Mouse (Mus musculus): Measurements from ENCODE around the gene Aste1.

The Aste1 gene

GRCm38 (mm10) chr9:105395218-105395627, at the start of gene Aste1, which contains the start of gene Nek11:
Gene Aste1 (plus strand): TSS chr9:105395392.
Gene Nek11 (minus strand): TSS chr9:105395524.
- peak; percentile 90 for DNase-seq (ENCODE audit: extremely low spot score)

DNA sequence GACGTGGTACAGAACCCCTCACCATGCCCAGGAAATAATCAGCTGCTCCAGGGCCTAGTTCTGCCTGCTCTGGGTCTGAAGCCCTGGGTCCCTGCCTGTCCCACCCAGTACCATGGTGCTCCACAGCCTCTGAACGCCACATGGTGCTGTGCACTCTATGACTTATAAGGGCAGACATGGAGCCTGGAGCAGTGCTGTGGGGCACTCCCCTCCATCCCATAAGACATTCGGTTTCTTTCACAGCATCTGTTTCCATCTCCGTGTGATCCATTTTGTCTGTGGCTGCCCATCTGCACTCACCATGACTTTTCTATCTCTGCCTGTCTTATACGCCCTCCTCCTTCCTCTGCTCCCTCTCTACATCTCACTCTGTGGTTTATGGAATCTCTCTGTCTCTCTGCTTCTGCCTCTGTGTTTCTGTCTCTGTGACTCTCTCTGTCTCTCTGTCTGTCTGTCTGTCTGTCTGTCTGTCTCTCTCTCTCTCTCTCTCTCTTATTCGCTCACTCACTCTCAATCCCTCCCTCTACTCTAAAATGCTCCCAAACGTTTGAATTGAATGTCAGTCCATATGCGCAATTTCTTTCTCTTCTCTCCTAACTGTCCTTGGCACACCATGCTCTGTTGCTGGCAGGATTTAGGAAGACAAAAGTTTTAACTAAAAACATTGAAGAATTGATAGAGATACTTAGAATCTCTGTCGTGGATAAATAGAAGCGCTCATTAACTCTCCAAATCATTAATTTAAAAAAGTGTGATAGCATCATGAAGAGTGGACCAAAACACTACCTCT, 46.8 kb upstream of the Aste1 start:
- DNase-seq (ENCODE audit: extremely low spot score), result no peak

GRCm38 (mm10) chr9:105349034-105349433, 46.2 kb upstream of the Aste1 start:
- no peak for DNase-seq (ENCODE audit: extremely low spot score)

DNA sequence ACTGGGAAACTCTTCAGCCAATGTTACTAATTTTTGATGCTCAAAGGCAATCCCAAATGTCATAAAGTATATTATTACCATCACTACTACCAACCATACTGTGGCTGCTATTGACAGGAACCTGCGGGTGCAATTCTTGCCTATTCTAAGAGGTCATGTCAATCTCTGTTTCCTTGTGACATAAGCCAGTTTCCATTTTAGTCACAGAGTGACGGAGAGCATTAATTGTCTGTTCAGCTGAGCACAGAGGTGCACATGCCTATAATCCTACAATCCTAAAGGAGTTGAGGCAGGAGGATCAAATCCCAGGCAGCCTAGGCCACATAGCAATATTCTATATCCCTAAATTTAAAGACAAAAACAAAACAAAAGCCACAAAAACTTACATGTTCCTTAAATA, 33.0 kb upstream of the Aste1 start:
- no peak for DNase-seq (ENCODE audit: extremely low spot score)

GRCm38 (mm10) chr9:105363520-105364231, 31.5 kb upstream of the Aste1 start:
- DNase-seq (ENCODE audit: extremely low spot score), result no peak

DNA sequence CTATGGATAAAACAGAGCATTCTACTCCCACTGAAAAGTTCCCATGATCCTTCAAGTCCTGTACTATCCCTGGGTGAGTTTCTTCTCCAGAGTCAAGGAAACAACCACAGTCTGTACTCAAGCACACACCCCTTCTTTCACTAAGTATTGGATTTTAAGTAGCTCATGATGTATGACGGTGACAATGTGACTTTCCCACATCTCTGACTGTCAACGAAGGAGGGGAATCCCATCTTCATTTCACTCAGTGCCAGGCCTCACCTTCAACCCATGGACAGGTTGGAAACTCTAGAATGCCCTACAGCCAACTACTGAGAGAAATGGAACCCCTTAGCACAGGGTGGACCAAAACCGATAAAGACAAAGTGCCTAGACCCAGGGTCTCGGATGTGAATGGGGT, 29.0 kb upstream of the Aste1 start:
- no peak for DNase-seq (ENCODE audit: extremely low spot score)

GRCm38 (mm10) chr9:105368605-105369004, 26.6 kb upstream of the Aste1 start:
- no peak for DNase-seq (ENCODE audit: extremely low spot score)

GRCm38 (mm10) chr9:105374361-105374760, 20.8 kb upstream of the Aste1 start:
- DNase-seq (ENCODE audit: extremely low spot score), result no peak

- DNase-seq (ENCODE audit: extremely low spot score), result no peak
Observed at GRCm38 (mm10) chr9:105376411-105376810, 18.8 kb upstream of the Aste1 start.

DNA sequence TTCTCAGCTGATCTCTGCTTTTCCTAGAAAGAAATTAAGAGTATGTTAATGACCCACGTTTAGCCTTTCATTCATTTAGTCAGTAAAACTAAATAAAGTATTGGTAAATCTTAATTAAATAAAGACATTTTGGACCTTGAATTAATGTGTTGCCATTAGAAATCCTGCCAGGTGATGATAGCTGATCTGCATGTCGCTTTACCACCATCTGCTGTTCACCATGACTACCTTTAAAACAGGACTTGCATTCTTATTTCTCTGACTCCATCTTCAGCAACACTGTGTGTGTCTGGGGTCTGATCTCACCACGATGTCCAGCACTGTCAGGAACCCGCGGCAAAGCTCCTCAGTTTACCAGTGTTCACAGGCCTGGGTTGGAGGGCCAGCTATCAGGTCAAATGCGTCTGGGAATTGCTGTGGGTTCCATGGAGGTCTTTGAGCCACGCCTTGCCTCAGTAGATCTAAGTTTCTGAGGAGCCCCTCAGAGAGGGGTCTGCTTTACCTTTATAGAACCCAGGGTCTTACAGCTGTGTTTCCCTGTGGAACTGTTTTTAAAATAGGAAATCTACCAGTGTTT, 18.1 kb upstream of the Aste1 start:
- no peak for DNase-seq (ENCODE audit: extremely low spot score)

GRCm38 (mm10) chr9:105377622-105378021, 17.6 kb upstream of the Aste1 start:
- no peak for DNase-seq (ENCODE audit: extremely low spot score)

- DNase-seq (ENCODE audit: extremely low spot score), result no peak
Observed at GRCm38 (mm10) chr9:105379533-105380145, 15.6 kb upstream of the Aste1 start.

DNA sequence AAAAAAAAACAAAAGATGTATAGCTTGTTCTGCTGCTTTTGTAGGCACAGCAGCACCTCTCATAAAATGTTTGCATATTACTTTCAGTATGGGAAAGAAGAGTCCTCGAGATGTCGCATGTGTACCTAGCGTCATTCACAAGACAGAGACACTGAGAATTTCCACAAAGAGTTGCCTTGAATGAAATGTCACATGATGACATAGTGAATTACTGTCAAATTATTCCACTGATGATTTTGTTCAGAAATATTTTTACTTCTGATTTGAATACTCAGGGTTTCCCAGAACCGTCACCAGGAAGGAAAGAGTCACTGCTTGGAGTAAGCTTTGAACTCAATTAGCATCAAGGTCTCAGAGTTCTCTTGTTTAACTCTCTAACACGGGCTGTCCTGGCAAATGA, 7.8 kb upstream of the Aste1 start:
- DNase-seq (ENCODE audit: extremely low spot score), result no peak

DNA sequence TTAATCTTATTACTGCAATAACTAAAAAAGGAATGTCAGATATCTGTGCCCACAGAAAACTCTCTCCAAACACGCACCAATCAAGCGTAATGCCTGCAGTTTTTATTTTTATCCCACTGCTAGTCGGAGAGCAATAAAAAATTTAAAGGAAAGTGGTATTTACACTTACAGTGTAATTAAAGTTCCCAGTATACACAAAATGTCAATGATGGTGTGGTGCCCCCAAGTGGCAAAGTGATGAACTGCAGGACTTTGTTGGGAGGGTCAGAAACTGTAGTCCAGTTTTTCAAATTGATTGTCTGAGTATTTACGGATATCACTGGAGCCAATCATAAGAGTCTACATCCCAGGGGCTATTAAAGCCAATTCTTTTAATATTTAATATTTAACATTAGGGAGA, 5.9 kb upstream of the Aste1 start:
- peak; percentile 65 for DNase-seq (ENCODE audit: extremely low spot score)

GRCm38 (mm10) chr9:105390616-105391015, 4.6 kb upstream of the Aste1 start:
- DNase-seq (ENCODE audit: extremely low spot score), result no peak

GRCm38 (mm10) chr9:105394720-105395119, 472 bp upstream of the Aste1 start:
- no peak for DNase-seq (ENCODE audit: extremely low spot score)

- DNase-seq (ENCODE audit: extremely low spot score), result no peak
Observed at GRCm38 (mm10) chr9:105408549-105408948, 13.4 kb downstream of the Aste1 start.

GRCm38 (mm10) chr9:105459032-105459431, 63.8 kb downstream of the Aste1 start:
- DNase-seq (ENCODE audit: extremely low spot score), result no peak

GRCm38 (mm10) chr9:105461496-105461895, 66.3 kb downstream of the Aste1 start:
- no peak for DNase-seq (ENCODE audit: extremely low spot score)
